Mouse (Mus musculus) bone marrow macrophage, adult 2 months (primary cell): ENCODE data around the gene Raet1d.
"Not testable (repeated sequence)": the region's sequence is repeated elsewhere in the genome, so short reads cannot be mapped to it uniquely, and the experiment has no call there.

ENCODE experiments used
- CTCF ChIP-seq: IDR thresholded peaks from 2 replicates; pipeline ENCODE4 v1.5.1; 2012; ENCODE audit warnings: low read depth, mild to moderate bottlenecking, low read length, moderate library complexity
- POLR2A ChIP-seq: IDR thresholded peaks from 2 replicates; pipeline ENCODE4 v1.6.1; 2012; ENCODE audit warnings: mild to moderate bottlenecking, low read depth, low read length, borderline replicate concordance

- TF ChIP-seq CTCF, POLR2A: not testable (repeated sequence)
These were observed 42.0 kb downstream of the Raet1d start for GRCm38 (mm10) chr10:22402225-22402917.
